Mouse (Mus musculus) liver, embryonic 12.5 days (tissue): ENCODE measurements around the gene Ndufs2. TPM values are rescaled to one million over a fixed set of nuclear protein-coding genes. Genes with fewer than 3 reads are reported as not detected.

ENCODE experiments used
- ATAC-seq: fragments of 200-750 bp; cut with Nextera tagmentation; 2 replicates; pipeline ENCODE4 v1.8.0; 2017; ENCODE audit warnings: moderate number of reproducible peaks, mild to moderate bottlenecking, moderate library complexity
- H3K27ac ChIP-seq: fragments of 300-500 bp; sonication (generic); 2 replicates; pipeline ENCODE4 v1.5.1; 2016; ENCODE audit warnings: mild to moderate bottlenecking
- H3K27me3 ChIP-seq: fragments of 300-500 bp; sonication (generic); replicated peaks from 2 replicates; pipeline ENCODE4 v1.6.1; 2016; ENCODE audit warnings: mild to moderate bottlenecking, moderate library complexity
- H3K36me3 ChIP-seq: fragments of 300-500 bp; sonication (generic); 2 replicates; pipeline ENCODE4 v1.6.1; 2016; ENCODE audit warnings: mild to moderate bottlenecking, moderate library complexity
- H3K4me1 ChIP-seq: fragments of 300-500 bp; sonication (generic); 2 replicates; pipeline ENCODE4 v1.6.1; 2016
- H3K4me2 ChIP-seq: fragments of 300-500 bp; sonication (generic); 2 replicates; pipeline ENCODE4 v1.6.1; 2016; ENCODE audit warnings: mild to moderate bottlenecking, moderate library complexity
- H3K4me3 ChIP-seq: fragments of 300-500 bp; sonication (generic); 2 replicates; pipeline ENCODE4 v1.5.1; 2016; ENCODE audit warnings: mild to moderate bottlenecking, moderate library complexity
- H3K9ac ChIP-seq: fragments of 300-500 bp; sonication (generic); 2 replicates; pipeline ENCODE4 v1.6.1; 2016; ENCODE audit warnings: mild to moderate bottlenecking, moderate library complexity
- H3K9me3 ChIP-seq: fragments of 300-500 bp; sonication (generic); replicated peaks from 2 replicates; pipeline ENCODE4 v1.6.1; 2016; ENCODE audit warnings: mild to moderate bottlenecking, moderate library complexity
- WGBS: fragments of 180-500 bp; shearing (Covaris S2); methylation state at CpG from one replicate; pipeline ENCODE4 v1.1.7; 2016; ENCODE audit not compliant: insufficient replicate concordance; 5-methylcytosine and 5-hydroxymethylcytosine counted together
- polyA plus RNA-seq: library from polyadenylated mRNA; unstranded; fragments of >200 nt; fragmentation: Nextera tagmentation; extraction: Ambion mirVana; gene quantifications from 2 replicates; pipeline ENCODE4 v1.2.1, GENCODE M21; 2016

Gene Ndufs2
- polyA plus RNA-seq = 160 and 167 TPM in 2 replicates

GRCm38 (mm10) chr1:171250680-171251593 lies at the start of gene Ndufs2:
TSS of gene Ndufs2 (minus strand) at chr1:171251388.
- Histone ChIP-seq H3K4me2 (peak within 1 kb of the TSS; percentile 37), H3K9me3 (no peaks in the 10 kb centered on the region), H3K4me1 (peaks cover 44% of the 10 kb centered on the region), H3K4me3 (peak within 1 kb of the TSS; percentile 10; the same call in 1 of the 2 replicates), H3K9ac (no peak within 1 kb of the TSS; the same call in 1 of the 2 replicates), H3K27me3 (peaks cover 54% of the 10 kb centered on the region), H3K36me3 (peaks cover under 1% of the 10 kb centered on the region; the same call in 1 of the 2 replicates), H3K27ac (no peak within 1 kb of the TSS)
- no peak for ATAC-seq
- 31% methylated on average over 26 of the region's 26 CpGs for WGBS

- WGBS = 42% methylated on average over 3 of the region's 3 CpGs
- Histone ChIP-seq H3K4me2 (no peak overlapping the region), H3K9me3 (no peaks in the 10 kb centered on the region), H3K4me3 (no peak overlapping the region), H3K36me3 (no peaks in the 10 kb centered on the region), H3K27ac (no peak overlapping the region), H3K27me3 (peaks cover 36% of the 10 kb centered on the region), H3K9ac (no peak overlapping the region), H3K4me1 (peaks cover 11% of the 10 kb centered on the region)
- ATAC-seq = no peak
Observed at GRCm38 (mm10) chr1:171298226-171298625, 47.0 kb upstream of the Ndufs2 start.

DNA sequence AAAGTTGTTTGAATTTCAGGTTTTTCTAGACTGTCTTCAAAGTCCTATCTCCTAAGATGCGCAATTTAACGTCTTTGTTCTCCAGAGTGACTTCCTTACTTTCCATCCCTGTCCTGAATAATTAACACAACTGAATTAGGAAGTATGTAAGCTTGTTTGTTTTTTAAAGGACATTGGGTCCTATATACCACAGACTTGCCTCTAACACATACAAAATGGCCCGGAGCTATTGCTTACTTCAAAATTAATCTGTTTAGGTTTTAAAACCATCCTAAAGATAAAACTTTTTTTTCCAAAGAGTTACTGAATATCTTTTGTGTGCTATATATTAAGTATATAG lies 43.8 kb upstream of the Ndufs2 start:
- Histone ChIP-seq H3K4me3 (peak overlapping the region; percentile 82), H3K36me3 (peaks cover 23% of the 10 kb centered on the region), H3K9me3 (no peaks in the 10 kb centered on the region), H3K27me3 (peaks cover 36% of the 10 kb centered on the region), H3K27ac (peak overlapping the region; percentile 88), H3K4me2 (peak overlapping the region; percentile 68), H3K4me1 (peaks cover 30% of the 10 kb centered on the region), H3K9ac (peak overlapping the region; percentile 80; the same call in 1 of the 2 replicates)
- ATAC-seq = no peak
- WGBS = 11% methylated on average over 3 of the region's 3 CpGs

GRCm38 (mm10) chr1:171294298-171295062 lies 43.3 kb upstream of the Ndufs2 start, which contains the start of gene Ufc1:
TSS of gene Ufc1 (minus strand) at chr1:171295024.
- H3K4me1 ChIP-seq = peaks cover 30% of the 10 kb centered on the region
- under 1% methylated on average over 42 of the region's 42 CpGs for WGBS
- H3K4me2 ChIP-seq = peak within 1 kb of the TSS; percentile 68
- H3K9ac ChIP-seq = peak within 1 kb of the TSS; percentile 80
- peaks cover 29% of the 10 kb centered on the region for H3K36me3 ChIP-seq
- ATAC-seq = peak; percentile 68
- no peaks in the 10 kb centered on the region for H3K9me3 ChIP-seq
- H3K27me3 ChIP-seq = peaks cover 36% of the 10 kb centered on the region
- H3K27ac ChIP-seq = peak within 1 kb of the TSS; percentile 88
- H3K4me3 ChIP-seq = peak within 1 kb of the TSS; percentile 82

- ATAC-seq = no peak
- 40% methylated on average over 5 of the region's 5 CpGs for WGBS
- peak overlapping the region; percentile 68 for H3K4me2 ChIP-seq
Observed at GRCm38 (mm10) chr1:171293906-171294297, 42.7 kb upstream of the Ndufs2 start.

DNA sequence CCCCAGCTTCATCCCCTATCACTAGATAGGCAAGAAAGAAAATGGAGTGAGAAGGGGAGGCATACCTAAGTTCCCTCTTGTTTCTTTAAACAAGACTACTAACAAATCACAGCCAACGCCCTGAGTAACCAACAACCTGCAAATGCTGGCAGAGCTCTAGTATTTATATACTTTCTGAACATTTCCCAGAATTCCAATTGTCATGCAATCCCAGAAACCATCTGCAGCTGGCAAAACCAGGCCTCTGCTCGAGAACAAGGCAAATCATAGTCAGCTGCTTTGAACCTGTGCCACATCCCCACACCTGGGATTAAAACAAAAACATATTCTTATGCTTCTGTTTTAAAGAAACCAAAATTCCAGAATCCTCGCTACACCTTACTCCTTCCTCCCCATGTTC lies 42.2 kb upstream of the Ndufs2 start:
- no peak for ATAC-seq

More at GRCm38 (mm10) chr1:171293906-171294297, 42.7 kb upstream of the Ndufs2 start:
- H3K4me3 ChIP-seq = peak overlapping the region; percentile 82
- peaks cover 34% of the 10 kb centered on the region for H3K27me3 ChIP-seq
- H3K4me1 ChIP-seq = peaks cover 30% of the 10 kb centered on the region
- peak overlapping the region; percentile 88 for H3K27ac ChIP-seq
- no peaks in the 10 kb centered on the region for H3K9me3 ChIP-seq
- peaks cover 35% of the 10 kb centered on the region for H3K36me3 ChIP-seq
- H3K9ac ChIP-seq = peak overlapping the region; percentile 80

GRCm38 (mm10) chr1:171288328-171288727 lies 37.1 kb upstream of the Ndufs2 start:
- peak overlapping the region; percentile 97; the same call in 1 of the 2 replicates for H3K9ac ChIP-seq
- H3K9me3 ChIP-seq = no peaks in the 10 kb centered on the region
- H3K27me3 ChIP-seq = no peaks in the 10 kb centered on the region
- peak overlapping the region; percentile 91 for H3K4me3 ChIP-seq
- H3K27ac ChIP-seq = peak overlapping the region; percentile 76
- 56% methylated on average over 4 of the region's 4 CpGs for WGBS
- H3K36me3 ChIP-seq = peaks cover 77% of the 10 kb centered on the region
- peak overlapping the region; percentile 88 for H3K4me2 ChIP-seq
- H3K4me1 ChIP-seq = peaks cover 66% of the 10 kb centered on the region
- no peak for ATAC-seq

More for the DNA sequence above, 42.2 kb upstream of the Ndufs2 start:
- peaks cover 35% of the 10 kb centered on the region for H3K4me1 ChIP-seq
- no peak overlapping the region for H3K27ac ChIP-seq
- H3K9me3 ChIP-seq = no peaks in the 10 kb centered on the region
- H3K36me3 ChIP-seq = peaks cover 40% of the 10 kb centered on the region
- peak overlapping the region; percentile 68 for H3K4me2 ChIP-seq
- no peak overlapping the region for H3K9ac ChIP-seq
- WGBS = 84% methylated on average over 3 of the region's 3 CpGs
- peaks cover 29% of the 10 kb centered on the region for H3K27me3 ChIP-seq
- peak overlapping the region; percentile 82 for H3K4me3 ChIP-seq

GRCm38 (mm10) chr1:171287136-171288081 lies 36.2 kb upstream of the Ndufs2 start, which contains the start of gene Usp21:
TSS of gene Usp21 (minus strand) at chr1:171287991.
- H3K9ac ChIP-seq = peak within 1 kb of the TSS; percentile 97
- ATAC-seq = peak; percentile 94
- WGBS = under 1% methylated on average over 46 of the region's 49 CpGs
- H3K27me3 ChIP-seq = no peaks in the 10 kb centered on the region
- peaks cover 80% of the 10 kb centered on the region for H3K36me3 ChIP-seq
- H3K27ac ChIP-seq = peak within 1 kb of the TSS; percentile 85
- H3K4me2 ChIP-seq = peak within 1 kb of the TSS; percentile 88
- H3K9me3 ChIP-seq = no peaks in the 10 kb centered on the region
- H3K4me3 ChIP-seq = peak within 1 kb of the TSS; percentile 91
- H3K4me1 ChIP-seq = peaks cover 66% of the 10 kb centered on the region

DNA sequence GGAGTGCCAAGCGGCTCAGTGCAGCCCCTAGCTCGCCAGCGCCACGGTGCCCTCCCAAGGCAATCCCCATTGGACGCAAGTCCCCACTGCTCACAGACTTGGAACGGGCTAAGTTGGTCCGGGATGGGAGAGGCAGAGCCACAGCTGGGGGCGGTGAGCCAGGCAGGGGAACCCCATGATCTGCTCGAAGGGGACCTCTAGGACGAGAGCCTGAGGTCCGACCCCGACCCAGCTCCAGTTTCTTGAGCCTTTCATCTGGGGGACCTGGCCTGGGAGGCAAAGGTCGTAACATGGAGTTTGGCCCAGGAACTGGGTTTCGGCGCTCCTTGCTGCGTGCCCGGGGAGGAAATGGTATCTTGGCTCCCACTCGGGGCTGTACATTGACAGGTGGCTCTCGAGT lies 35.3 kb upstream of the Ndufs2 start:
- peak overlapping the region; percentile 88 for H3K4me2 ChIP-seq
- no peak overlapping the region for H3K9ac ChIP-seq
- H3K9me3 ChIP-seq = no peaks in the 10 kb centered on the region
- WGBS = 84% methylated on average over 19 of the region's 19 CpGs
- peak overlapping the region; percentile 91 for H3K4me3 ChIP-seq
- ATAC-seq = no peak
- no peaks in the 10 kb centered on the region for H3K27me3 ChIP-seq
- H3K27ac ChIP-seq = 0 out of 2 replicates have a peak overlapping the region, but pooled peaks have one; percentile 59
- peaks cover 78% of the 10 kb centered on the region for H3K36me3 ChIP-seq
- peaks cover 62% of the 10 kb centered on the region for H3K4me1 ChIP-seq

GRCm38 (mm10) chr1:171285096-171285892 lies 34.1 kb upstream of the Ndufs2 start:
- WGBS = 74% methylated on average over 20 of the region's 20 CpGs
- Histone ChIP-seq H3K4me3 (no peak overlapping the region), H3K9ac (no peak overlapping the region), H3K4me1 (peaks cover 60% of the 10 kb centered on the region), H3K27ac (peak overlapping the region; percentile 59; the same call in 1 of the 2 replicates), H3K36me3 (peaks cover 70% of the 10 kb centered on the region), H3K27me3 (no peaks in the 10 kb centered on the region), H3K9me3 (no peaks in the 10 kb centered on the region), H3K4me2 (no peak overlapping the region)
- no peak for ATAC-seq
